Mouse (Mus musculus) spleen, adult 2 months (tissue): ENCODE data around the gene Asb2. TPM values are rescaled to one million over a fixed set of nuclear protein-coding genes. Genes with fewer than 3 reads are reported as not detected.
A peak's percentile ranks its signal among the peaks of the same experiment; 100 is the strongest.

Experiments
- DNase-seq, 2 experiments: peaks; one replicate each; pipeline versions ENCODE4 v3.0.0 to v3.0.0-alpha.2; 2012 to 2021; ENCODE audit warnings: low spot score in 2 of 2, low read depth in 1 of 2
- H3K27ac ChIP-seq: fragments of 200-500 bp; 2 replicates; pipeline ENCODE4 v1.5.1; 2012; ENCODE audit warnings: low read length, inconsistent platforms; ENCODE audit not compliant: insufficient read depth
- H3K27me3 ChIP-seq: fragments of 200-500 bp; 2 replicates; pipeline ENCODE4 v1.6.1; 2012; ENCODE audit warnings: mild to moderate bottlenecking, moderate library complexity, low read length, inconsistent platforms; ENCODE audit not compliant: control insufficient read depth, insufficient read depth
- H3K36me3 ChIP-seq: fragments of 200-500 bp; 2 replicates; pipeline ENCODE4 v1.6.1; 2012; ENCODE audit warnings: mild to moderate bottlenecking, low read length, inconsistent platforms; ENCODE audit not compliant: control insufficient read depth, insufficient read depth
- H3K4me1 ChIP-seq: fragments of 200-500 bp; 2 replicates; pipeline ENCODE4 v1.6.1; 2011; ENCODE audit warnings: inconsistent platforms; ENCODE audit not compliant: control insufficient read depth, insufficient read depth, insufficient read length
- H3K4me3 ChIP-seq: fragments of 200-500 bp; 2 replicates; pipeline ENCODE4 v1.5.1; 2011; ENCODE audit warnings: mild to moderate bottlenecking, inconsistent platforms; ENCODE audit not compliant: insufficient read depth, insufficient read length; ENCODE audit errors: extremely low read depth
- CTCF ChIP-seq: fragments of 200-500 bp; IDR thresholded peaks from 2 replicates; pipeline ENCODE4 v1.5.1; 2011; ENCODE audit warnings: mild to moderate bottlenecking, inconsistent platforms; ENCODE audit not compliant: insufficient read depth, insufficient read length, insufficient replicate concordance; ENCODE audit errors: extremely low read depth
- POLR2A ChIP-seq: fragments of 200-500 bp; IDR thresholded peaks from 2 replicates; pipeline ENCODE4 v1.6.1; 2011; ENCODE audit warnings: low read depth, low read length, inconsistent platforms
- WGBS: fragments of 180-500 bp; shearing (Covaris S2); methylation state at CpG from one replicate; pipeline ENCODE4 v1.1.7; 2018; 5-methylcytosine and 5-hydroxymethylcytosine counted together
- polyA plus RNA-seq: library from polyadenylated mRNA; depleted of rRNA; stranded (reverse); fragments of >200 nt; gene quantifications from 2 replicates; pipeline ENCODE4 v1.2.3, GENCODE M21; 2012; rRNA removed

Asb2 gene
- polyA plus RNA-seq, 1 experiment = 128 TPM

GRCm38 (mm10) chr12:103281491-103281890, 74.3 kb downstream of the Asb2 start:
- no peak for DNase-seq
- WGBS = 59% methylated on average over 2 of the region's 2 CpGs
- H3K4me1 ChIP-seq = no peaks in the 10 kb centered on the region

GRCm38 (mm10) chr12:103276422-103276821, 79.4 kb downstream of the Asb2 start:
- peaks cover 6% of the 10 kb centered on the region; the same call in 1 of the 2 replicates for H3K4me1 ChIP-seq
- H3K27ac ChIP-seq = no peak overlapping the region
- H3K4me3 ChIP-seq = no peak overlapping the region
- DNase-seq = no peak
- H3K27me3 ChIP-seq = no peaks in the 10 kb centered on the region
- TF ChIP-seq CTCF = no peak
- no peak for TF ChIP-seq POLR2A
- no peaks in the 10 kb centered on the region for H3K36me3 ChIP-seq
- 54% methylated on average over 4 of the region's 4 CpGs for whole genome bisulfite sequencing

More at GRCm38 (mm10) chr12:103281491-103281890, 74.3 kb downstream of the Asb2 start:
- TF ChIP-seq POLR2A (no peak), CTCF (no peak)
- no peak overlapping the region for H3K4me3 ChIP-seq
- no peaks in the 10 kb centered on the region for H3K27me3 ChIP-seq
- no peak overlapping the region for H3K27ac ChIP-seq
- H3K36me3 ChIP-seq = no peaks in the 10 kb centered on the region

GRCm38 (mm10) chr12:103273732-103274131, 82.1 kb downstream of the Asb2 start:
- H3K36me3 ChIP-seq = no peaks in the 10 kb centered on the region
- H3K4me1 ChIP-seq = peaks cover 6% of the 10 kb centered on the region; the same call in 1 of the 2 replicates
- no peaks in the 10 kb centered on the region for H3K27me3 ChIP-seq
- DNase-seq = no peak
- TF ChIP-seq CTCF (no peak), POLR2A (no peak)
- H3K4me3 ChIP-seq = no peak overlapping the region
- WGBS = 91% methylated on average over 2 of the region's 2 CpGs
- no peak overlapping the region for H3K27ac ChIP-seq

- peak in 1 of 2 experiments; percentile 14 for DNase-seq
- TF ChIP-seq POLR2A = no peak
- no peak for TF ChIP-seq CTCF
- Histone ChIP-seq H3K4me1 (peaks cover 6% of the 10 kb centered on the region; the same call in 1 of the 2 replicates), H3K36me3 (no peaks in the 10 kb centered on the region), H3K4me3 (no peak overlapping the region), H3K27me3 (no peaks in the 10 kb centered on the region), H3K27ac (no peak overlapping the region)
- 34% methylated on average over 6 of the region's 6 CpGs for WGBS
These were observed 82.8 kb downstream of the Asb2 start for GRCm38 (mm10) chr12:103273051-103273450.

- Histone ChIP-seq H3K27ac (no peak overlapping the region), H3K27me3 (no peaks in the 10 kb centered on the region), H3K36me3 (no peaks in the 10 kb centered on the region), H3K4me3 (no peak overlapping the region), H3K4me1 (peaks cover 6% of the 10 kb centered on the region; the same call in 1 of the 2 replicates)
- DNase-seq = no peak
- TF ChIP-seq CTCF = no peak
- 86% methylated on average over 3 of the region's 3 CpGs for WGBS
These were observed 83.6 kb downstream of the Asb2 start for GRCm38 (mm10) chr12:103272176-103272575.

Other genes with a start within 250 kb of the Asb2 start
- 0.20 TPM in 1 of 2 replicates, not detected in the other for gene Prima1, start 113.9 kb downstream of the Asb2 start, polyA plus RNA-seq
- not detected in 2 replicates for gene Fam181a, start 45.0 kb downstream of the Asb2 start, polyA plus RNA-seq
- 4.9 and 5.7 TPM in 2 replicates for gene Otub2, start 32.7 kb upstream of the Asb2 start, polyA plus RNA-seq
- gene 9330161L09Rik, start 51.8 kb upstream of the Asb2 start, polyA plus RNA-seq = 0.82 and 1.1 TPM in 2 replicates
- 26.9 and 32.5 TPM in 2 replicates for gene Ddx24, start 69.8 kb upstream of the Asb2 start, polyA plus RNA-seq
- 188 and 204 TPM in 2 replicates for gene Ifi27, start 78.2 kb upstream of the Asb2 start, polyA plus RNA-seq
- gene Ifi27l2a, start 87.7 kb upstream of the Asb2 start, polyA plus RNA-seq = 731 and 1,353 TPM in 2 replicates
- 0.07 and 0.08 TPM in 2 replicates for gene Ifi27l2b, start 101.2 kb upstream of the Asb2 start, polyA plus RNA-seq
- 0.08 and 0.22 TPM in 2 replicates for gene Ppp4r4, start 176.3 kb upstream of the Asb2 start, polyA plus RNA-seq